Mouse (Mus musculus): Measurements from ENCODE around the gene Mettl21a. TPM values are rescaled to one million over a fixed set of nuclear protein-coding genes. Genes with fewer than 3 reads are reported as not detected.
"Not testable (repeated sequence)": the region's sequence is repeated elsewhere in the genome, so short reads cannot be mapped to it uniquely, and the experiment has no call there.

Gene Mettl21a
- 24.4 and 25.8 TPM in 2 replicates for polyA plus RNA-seq (2016; fragmentation: Nextera tagmentation; extraction: Ambion mirVana)

DNA sequence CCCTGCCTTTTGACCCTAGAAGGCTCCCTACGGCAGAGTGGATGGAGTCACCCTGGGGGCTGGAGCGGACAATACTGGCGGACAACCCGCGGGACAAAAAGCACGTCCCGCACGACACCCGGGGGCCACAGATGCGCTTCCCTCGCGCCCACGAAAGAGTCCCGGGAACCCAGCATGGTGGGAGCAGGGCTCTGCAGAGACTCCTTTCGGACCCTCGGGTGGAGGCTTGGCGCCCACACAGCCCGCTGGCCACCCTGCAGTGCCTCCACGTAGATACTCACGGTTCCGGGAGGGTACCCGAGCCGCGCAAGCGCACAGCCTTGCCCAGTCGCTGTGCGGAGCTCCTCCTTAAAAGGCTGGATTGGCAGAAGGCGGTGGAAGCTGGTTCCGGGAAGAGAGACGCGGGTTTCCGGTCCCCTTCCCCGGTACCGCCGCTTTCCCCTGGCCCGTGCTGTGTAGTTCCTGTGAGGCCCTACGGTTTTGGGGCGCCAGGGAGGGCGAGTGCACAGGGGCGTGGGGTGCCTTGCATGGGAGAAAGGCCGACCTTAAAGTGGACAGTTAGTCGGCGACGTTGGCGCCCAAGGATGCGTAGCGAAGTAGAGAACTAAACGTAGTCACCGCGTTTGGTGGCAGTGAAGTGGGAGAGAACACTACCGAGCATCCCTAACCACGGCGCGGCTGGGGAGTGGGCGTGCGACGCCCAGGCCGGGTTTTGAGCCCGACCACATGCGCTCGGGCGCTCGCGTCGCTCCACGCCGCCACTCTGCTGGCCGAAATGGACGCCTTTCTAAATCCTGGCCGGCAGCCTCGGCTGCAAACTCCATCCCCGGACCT, at the start of gene Mettl21a:
Gene Mettl21a, minus strand, starts transcription at position 362 of the 834 bp plus-strand sequence.
- Histone ChIP-seq H3K4me1 (peaks cover 30% of the 10 kb centered on the region), H3K9me3 (replicated peaks) (no peaks in the 10 kb centered on the region), H3K36me3 (peaks cover 24% of the 10 kb centered on the region), H3K27me3 (ENCODE audit: low read depth, poor library complexity, severe bottlenecking) (no peaks in the 10 kb centered on the region), H3K27ac (replicated peaks) (peak within 1 kb of the TSS; percentile 98), H3K4me3 (peak within 1 kb of the TSS; percentile 72)
- under 1% methylated on average over 72 of the region's 72 CpGs for WGBS
- peak; percentile 90 for DNase-seq (ENCODE audit: low spot score)

GRCm38 (mm10) chr1:64658876-64659275, 41.8 kb upstream of the Mettl21a start:
- no peak overlapping the region for H3K4me3 ChIP-seq
- H3K4me1 ChIP-seq = peaks cover 7% of the 10 kb centered on the region
- H3K36me3 ChIP-seq = no peaks in the 10 kb centered on the region
- H3K9me3 ChIP-seq (replicated peaks) = no peaks in the 10 kb centered on the region
- H3K27ac ChIP-seq (replicated peaks) = no peak overlapping the region
- no peaks in the 10 kb centered on the region for H3K27me3 ChIP-seq (ENCODE audit: low read depth, poor library complexity, severe bottlenecking)
- 76% methylated on average over 7 of the region's 7 CpGs for whole genome bisulfite sequencing
- DNase-seq (ENCODE audit: low spot score) = no peak

- no peak for DNase-seq (ENCODE audit: low spot score)
- no peak overlapping the region for H3K27ac ChIP-seq (replicated peaks)
- peaks cover 7% of the 10 kb centered on the region for H3K4me1 ChIP-seq
- 84% methylated on average over 3 of the region's 3 CpGs for WGBS
- no peak overlapping the region for H3K4me3 ChIP-seq
- H3K36me3 ChIP-seq = no peaks in the 10 kb centered on the region
- H3K9me3 ChIP-seq (replicated peaks) = no peaks in the 10 kb centered on the region
- no peaks in the 10 kb centered on the region for H3K27me3 ChIP-seq (ENCODE audit: low read depth, poor library complexity, severe bottlenecking)
These were observed 39.5 kb upstream of the Mettl21a start for GRCm38 (mm10) chr1:64656423-64657129.

DNA sequence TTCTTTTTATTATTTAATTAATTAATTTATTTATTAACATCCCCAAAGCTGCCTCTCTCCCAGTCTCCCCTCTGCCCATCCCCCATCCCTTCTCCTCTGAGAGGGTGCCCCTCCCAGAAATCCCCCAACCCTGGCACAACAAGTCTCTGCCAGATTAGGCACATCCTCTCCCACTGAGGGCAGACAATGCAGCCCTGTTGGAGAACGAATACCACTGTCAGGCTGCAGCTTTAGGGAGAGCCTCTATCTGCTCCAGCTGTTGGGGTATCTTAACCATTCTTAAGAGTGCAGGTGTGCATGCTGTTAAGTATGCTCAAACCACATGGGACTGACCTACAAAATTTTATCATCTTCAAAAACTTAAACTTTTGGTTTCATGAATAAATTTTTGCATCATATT, 38.4 kb upstream of the Mettl21a start:
- WGBS = 0% methylated on average over 1 of the region's 1 CpGs
- peaks cover 7% of the 10 kb centered on the region for H3K4me1 ChIP-seq
- no peak for DNase-seq (ENCODE audit: low spot score)
- H3K27ac ChIP-seq (replicated peaks) = no peak overlapping the region
- no peak overlapping the region for H3K4me3 ChIP-seq
- H3K9me3 ChIP-seq (replicated peaks) = no peaks in the 10 kb centered on the region
- H3K36me3 ChIP-seq = no peaks in the 10 kb centered on the region
- H3K27me3 ChIP-seq (ENCODE audit: low read depth, poor library complexity, severe bottlenecking) = no peaks in the 10 kb centered on the region

DNA sequence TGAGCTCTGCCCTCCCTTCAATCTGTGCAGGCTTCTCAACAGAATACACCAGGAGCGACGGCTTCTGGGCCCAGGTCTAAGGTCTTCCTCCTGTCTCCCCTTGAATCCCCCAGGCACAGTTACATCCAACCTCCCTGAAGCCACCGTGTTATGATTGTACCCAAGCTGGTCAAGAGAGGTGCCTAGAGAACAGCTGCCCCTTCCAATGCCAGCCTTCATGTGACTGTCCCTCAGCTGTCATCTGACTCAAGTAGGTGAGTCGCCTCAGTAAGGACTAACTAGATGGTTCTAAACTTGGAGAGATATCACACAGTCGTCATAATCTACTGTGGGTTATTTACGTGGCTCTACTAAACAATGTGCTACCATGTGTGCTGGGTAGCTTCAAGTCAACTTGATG, 36.7 kb upstream of the Mettl21a start:
- H3K27ac ChIP-seq (replicated peaks) = no peak overlapping the region
- WGBS = 95% methylated on average over 6 of the region's 6 CpGs

DNA sequence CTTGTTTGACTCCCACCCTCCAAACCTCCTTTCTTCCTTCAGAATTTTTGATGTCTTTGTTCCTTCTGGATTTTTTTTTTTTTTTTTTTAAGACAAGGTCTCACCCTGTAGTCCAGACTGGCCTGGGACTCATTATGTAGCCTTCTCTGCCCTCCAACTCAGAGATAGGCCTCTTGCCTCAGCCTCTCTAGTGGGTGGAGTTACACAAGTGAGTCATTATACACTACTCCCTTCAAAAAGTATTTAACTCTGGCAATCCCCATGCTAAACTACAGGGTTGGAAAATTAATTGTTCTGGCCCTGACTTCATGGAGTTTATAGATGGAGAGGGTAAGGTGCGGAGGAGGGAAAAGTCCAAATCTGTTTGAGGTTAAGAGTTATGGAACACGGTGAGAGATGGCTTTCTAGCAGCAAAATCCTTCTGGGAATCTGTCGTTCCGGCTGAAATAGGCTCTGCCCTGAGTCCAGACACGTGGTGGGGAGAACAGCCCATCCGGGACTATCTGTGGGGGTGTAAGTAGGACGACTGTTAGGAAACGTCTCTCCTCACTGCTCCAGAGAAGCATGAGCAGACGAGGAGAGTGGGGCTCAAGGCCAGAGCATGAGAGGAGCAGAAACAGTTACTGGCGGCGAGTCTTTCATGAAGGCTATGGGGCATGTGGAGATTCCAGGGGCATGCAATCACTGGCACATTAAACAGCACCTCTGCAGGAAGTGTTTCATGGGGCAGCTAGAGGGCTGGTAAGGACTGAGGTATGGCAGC, 32.5 kb upstream of the Mettl21a start:
- WGBS = 82% methylated on average over 11 of the region's 11 CpGs
- H3K4me1 ChIP-seq = no peaks in the 10 kb centered on the region
- H3K4me3 ChIP-seq = no peak overlapping the region
- no peak overlapping the region for H3K27ac ChIP-seq (replicated peaks)
- no peak for DNase-seq (ENCODE audit: low spot score)
- no peaks in the 10 kb centered on the region for H3K9me3 ChIP-seq (replicated peaks)
- no peaks in the 10 kb centered on the region for H3K27me3 ChIP-seq (ENCODE audit: low read depth, poor library complexity, severe bottlenecking)
- no peaks in the 10 kb centered on the region for H3K36me3 ChIP-seq

More for the DNA sequence above, 36.7 kb upstream of the Mettl21a start:
- Histone ChIP-seq H3K36me3 (no peaks in the 10 kb centered on the region), H3K4me1 (peaks cover 7% of the 10 kb centered on the region), H3K9me3 (replicated peaks) (no peaks in the 10 kb centered on the region), H3K27me3 (ENCODE audit: low read depth, poor library complexity, severe bottlenecking) (no peaks in the 10 kb centered on the region), H3K4me3 (no peak overlapping the region)
- DNase-seq (ENCODE audit: low spot score) = no peak

DNA sequence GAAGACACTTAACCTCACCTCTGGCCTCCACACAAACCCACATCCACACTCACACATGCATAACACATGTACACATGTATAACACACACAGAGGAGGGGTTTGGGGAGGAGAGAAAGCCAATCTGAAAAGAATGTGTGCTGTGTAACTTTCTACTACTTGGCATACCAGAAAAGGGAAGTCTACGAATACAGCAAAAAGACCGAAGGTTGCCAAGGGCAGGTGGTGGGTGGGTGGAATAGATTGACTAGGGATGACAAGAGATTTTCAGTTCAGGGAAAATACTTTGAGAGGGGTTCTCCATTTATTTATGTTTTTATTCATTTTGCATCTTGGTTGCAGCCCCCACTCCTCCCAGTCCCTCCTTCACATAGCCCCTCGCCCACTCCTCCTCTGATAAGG, 27.5 kb upstream of the Mettl21a start:
- H3K4me3 ChIP-seq = no peak overlapping the region
- 94% methylated on average over 3 of the region's 3 CpGs for WGBS

DNA sequence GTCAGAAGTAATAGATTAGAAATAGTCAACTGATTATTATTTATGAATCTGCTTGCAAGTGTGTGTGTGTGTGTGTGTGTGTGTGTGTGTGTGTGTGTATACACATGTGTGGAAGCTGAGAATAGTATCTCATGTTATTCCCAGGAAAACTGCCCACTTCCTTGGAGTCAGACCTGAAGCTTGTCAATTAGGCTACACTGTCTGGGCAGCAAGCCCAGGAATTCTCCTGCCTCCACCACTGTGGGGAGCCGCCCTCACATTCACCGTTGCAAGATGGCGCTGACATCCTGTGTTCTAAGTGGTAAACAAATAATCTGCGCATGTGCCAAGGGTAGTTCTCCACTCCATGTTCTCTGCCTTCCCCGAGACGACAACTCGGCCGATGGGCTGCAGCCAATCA, 25.5 kb upstream of the Mettl21a start:
- not testable (repeated sequence) for H3K27ac ChIP-seq (replicated peaks); H3K27me3 ChIP-seq (ENCODE audit: low read depth, poor library complexity, severe bottlenecking); H3K4me3 ChIP-seq; H3K36me3 ChIP-seq; DNase-seq (ENCODE audit: low spot score); H3K9me3 ChIP-seq (replicated peaks); H3K4me1 ChIP-seq
- WGBS = 97% methylated on average over 8 of the region's 8 CpGs

More for the DNA sequence above, 27.5 kb upstream of the Mettl21a start:
- H3K36me3 ChIP-seq = no peaks in the 10 kb centered on the region
- no peaks in the 10 kb centered on the region for H3K4me1 ChIP-seq
- DNase-seq (ENCODE audit: low spot score) = no peak
- H3K27ac ChIP-seq (replicated peaks) = no peak overlapping the region
- no peaks in the 10 kb centered on the region for H3K27me3 ChIP-seq (ENCODE audit: low read depth, poor library complexity, severe bottlenecking)
- no peaks in the 10 kb centered on the region for H3K9me3 ChIP-seq (replicated peaks)

DNA sequence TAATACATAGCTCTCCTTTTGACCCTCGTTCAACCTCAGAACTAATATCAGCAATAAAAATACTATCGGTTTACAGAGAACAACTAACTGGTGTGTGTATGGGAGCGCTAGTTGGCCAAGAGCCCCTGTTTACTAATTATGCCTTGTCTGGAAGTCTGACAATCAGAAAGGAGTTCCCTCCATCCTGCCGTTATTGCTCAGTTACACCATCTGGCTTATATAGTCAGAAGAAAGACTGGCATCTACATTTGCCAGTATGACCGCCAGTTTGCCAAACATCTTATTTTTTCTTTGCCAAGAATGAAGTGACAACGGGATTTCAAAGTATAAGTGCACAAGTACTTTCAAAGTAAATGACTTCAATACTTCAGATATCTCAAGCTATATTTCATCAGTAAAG, 24.0 kb upstream of the Mettl21a start:
- no peak for DNase-seq (ENCODE audit: low spot score)
- 92% methylated on average over 6 of the region's 6 CpGs for WGBS
- H3K27me3 ChIP-seq (ENCODE audit: low read depth, poor library complexity, severe bottlenecking) = no peaks in the 10 kb centered on the region
- H3K4me1 ChIP-seq = no peaks in the 10 kb centered on the region
- no peak overlapping the region for H3K4me3 ChIP-seq
- H3K27ac ChIP-seq (replicated peaks) = no peak overlapping the region
- H3K36me3 ChIP-seq = no peaks in the 10 kb centered on the region
- no peaks in the 10 kb centered on the region for H3K9me3 ChIP-seq (replicated peaks)

GRCm38 (mm10) chr1:64639279-64639678, 22.2 kb upstream of the Mettl21a start:
- Histone ChIP-seq H3K4me3 (no peak overlapping the region), H3K4me1 (no peaks in the 10 kb centered on the region), H3K36me3 (no peaks in the 10 kb centered on the region), H3K27me3 (ENCODE audit: low read depth, poor library complexity, severe bottlenecking) (no peaks in the 10 kb centered on the region), H3K9me3 (replicated peaks) (no peaks in the 10 kb centered on the region), H3K27ac (replicated peaks) (no peak overlapping the region)
- WGBS = 93% methylated on average over 6 of the region's 6 CpGs
- DNase-seq (ENCODE audit: low spot score) = no peak

DNA sequence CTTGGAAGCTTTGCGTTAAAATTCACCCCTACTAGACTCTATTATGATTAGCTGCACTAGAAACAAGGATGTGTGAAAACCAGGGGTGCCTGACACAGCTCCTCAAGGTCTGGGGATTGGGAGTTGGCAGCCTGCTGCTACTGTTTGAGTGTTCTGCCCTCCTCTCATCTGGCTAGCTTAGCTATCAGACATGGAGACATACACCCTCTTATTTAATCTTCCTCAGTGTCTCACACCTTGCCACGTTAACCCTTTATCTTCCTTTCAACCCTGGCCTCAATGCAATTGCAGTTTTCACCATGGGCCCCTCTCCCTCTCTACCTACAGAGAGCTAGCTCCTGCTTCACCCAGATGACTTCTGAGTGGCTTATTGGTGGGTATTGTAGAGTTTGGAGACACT, 18.6 kb upstream of the Mettl21a start:
- H3K27me3 ChIP-seq (ENCODE audit: low read depth, poor library complexity, severe bottlenecking) = no peaks in the 10 kb centered on the region
- H3K9me3 ChIP-seq (replicated peaks) = no peaks in the 10 kb centered on the region
- no peak overlapping the region for H3K27ac ChIP-seq (replicated peaks)
- H3K4me1 ChIP-seq = no peaks in the 10 kb centered on the region
- no peaks in the 10 kb centered on the region for H3K36me3 ChIP-seq
- H3K4me3 ChIP-seq = no peak overlapping the region
- DNase-seq (ENCODE audit: low spot score) = no peak
- WGBS = 72% methylated on average over 2 of the region's 2 CpGs

- H3K27ac ChIP-seq (replicated peaks) = no peak overlapping the region
- no peak for DNase-seq (ENCODE audit: low spot score)
- no peak overlapping the region for H3K4me3 ChIP-seq
- H3K27me3 ChIP-seq (ENCODE audit: low read depth, poor library complexity, severe bottlenecking) = no peaks in the 10 kb centered on the region
- no peaks in the 10 kb centered on the region for H3K4me1 ChIP-seq
- WGBS = 80% methylated on average over 3 of the region's 3 CpGs
- H3K36me3 ChIP-seq = no peaks in the 10 kb centered on the region
- H3K9me3 ChIP-seq (replicated peaks) = no peaks in the 10 kb centered on the region
These were observed 16.2 kb upstream of the Mettl21a start for GRCm38 (mm10) chr1:64633237-64633636.
